Mouse (Mus musculus): ENCODE measurements around the gene Ankrd23. TPM values are rescaled to one million over a fixed set of nuclear protein-coding genes. Genes with fewer than 3 reads are reported as not detected.

Gene Ankrd23
- polyA plus RNA-seq, 1 experiment from 2014 or later = 16.6 TPM

DNA sequence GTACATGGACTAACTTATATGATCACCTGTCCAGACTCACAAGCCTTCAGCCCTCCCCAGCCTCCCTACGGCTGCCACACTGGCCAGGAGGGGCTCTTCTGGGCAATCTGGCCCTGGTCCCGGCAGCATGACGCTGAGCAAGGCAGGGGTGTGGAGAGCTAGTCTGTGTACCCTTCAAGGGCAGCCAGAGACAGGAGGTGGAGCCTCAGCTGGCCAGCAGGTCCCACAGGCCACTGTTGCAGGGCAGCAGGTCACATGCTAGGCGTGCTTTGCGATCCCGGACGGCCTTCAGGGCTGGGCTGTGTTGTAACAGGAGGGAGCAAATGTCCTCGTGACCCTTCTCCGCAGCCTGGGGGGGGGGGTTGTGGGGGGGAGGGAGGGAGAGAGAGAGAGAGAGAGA is 2.5 kb upstream of the Ankrd23 start, which contains the start of gene Gm42417:
Gm42417 (minus strand) TSS at position 244 of the 400 bp plus-strand sequence.
- WGBS = 61% methylated on average over 9 of the region's 9 CpGs
- H3K27ac ChIP-seq = no peak within 1 kb of the TSS
- no peak within 1 kb of the TSS for H3K4me2 ChIP-seq (replicated peaks)
- peaks cover 29% of the 10 kb centered on the region for H3K36me3 ChIP-seq
- H3K4me1 ChIP-seq = no peaks in the 10 kb centered on the region
- ATAC-seq (ENCODE audit: low FRiP score, low read depth) = no peak
- no peaks in the 10 kb centered on the region for H3K27me3 ChIP-seq (replicated peaks)
- H3K9ac ChIP-seq = no peak within 1 kb of the TSS
- no peak within 1 kb of the TSS for H3K4me3 ChIP-seq
- H3K9me3 ChIP-seq = no peaks in the 10 kb centered on the region

DNA sequence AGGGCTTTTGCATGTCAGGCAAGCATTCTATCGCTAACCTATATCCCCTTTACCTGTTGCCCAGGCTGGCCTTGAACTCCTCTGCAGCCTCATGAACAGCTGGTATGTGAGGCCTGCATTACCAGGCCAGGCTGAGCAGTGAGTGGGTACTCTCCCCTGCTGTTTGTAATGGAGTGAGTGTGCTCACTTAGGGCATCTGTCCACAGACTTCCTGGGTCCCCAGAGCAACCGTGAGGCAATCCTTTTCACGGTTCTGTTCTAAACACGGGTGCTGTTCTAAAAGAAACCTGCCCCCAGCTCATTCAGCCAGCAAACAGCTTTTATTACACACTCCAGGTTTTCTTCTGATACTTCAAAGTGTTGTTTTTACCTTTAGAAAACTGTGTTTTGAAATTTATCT is 2.0 kb upstream of the Ankrd23 start:
- 84% methylated on average over 4 of the region's 4 CpGs for WGBS
- Histone ChIP-seq H3K27me3 (replicated peaks) (no peaks in the 10 kb centered on the region), H3K4me2 (replicated peaks) (no peak overlapping the region), H3K27ac (no peak overlapping the region), H3K9me3 (no peaks in the 10 kb centered on the region), H3K36me3 (peaks cover 29% of the 10 kb centered on the region), H3K4me3 (no peak overlapping the region), H3K4me1 (no peaks in the 10 kb centered on the region), H3K9ac (no peak overlapping the region)
- ATAC-seq (ENCODE audit: low FRiP score, low read depth) = no peak

DNA sequence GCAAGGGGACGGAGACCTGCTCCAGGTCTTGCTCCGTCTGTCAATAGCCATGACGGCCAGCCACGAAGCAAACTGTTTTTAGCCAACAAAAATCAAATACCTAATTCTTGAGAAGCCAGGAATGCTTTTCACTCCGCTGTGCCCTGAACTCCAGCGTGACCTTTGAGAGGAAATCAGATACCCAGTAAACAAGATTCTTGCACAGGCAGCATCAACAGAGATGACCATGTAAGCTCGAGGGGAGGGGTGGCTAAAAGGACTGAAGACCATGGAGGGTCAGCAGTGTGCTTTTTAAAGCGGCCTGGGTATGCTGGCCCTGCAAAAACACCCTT is 320 bp downstream of the Ankrd23 start:
- Histone ChIP-seq H3K4me1 (no peaks in the 10 kb centered on the region), H3K27ac (no peak overlapping the region), H3K4me2 (replicated peaks) (no peak overlapping the region), H3K36me3 (peaks cover 23% of the 10 kb centered on the region), H3K9me3 (no peaks in the 10 kb centered on the region), H3K9ac (no peak overlapping the region), H3K27me3 (replicated peaks) (no peaks in the 10 kb centered on the region), H3K4me3 (no peak overlapping the region)
- 85% methylated on average over 8 of the region's 8 CpGs for WGBS
- ATAC-seq (ENCODE audit: low FRiP score, low read depth) = no peak

GRCm38 (mm10) chr1:36535477-36536396 is 946 bp downstream of the Ankrd23 start:
- H3K36me3 ChIP-seq = peaks cover 20% of the 10 kb centered on the region; the same call in 1 of the 2 replicates
- no peak overlapping the region for H3K9ac ChIP-seq
- H3K4me2 ChIP-seq (replicated peaks) = no peak overlapping the region
- H3K9me3 ChIP-seq = no peaks in the 10 kb centered on the region
- ATAC-seq (ENCODE audit: low FRiP score, low read depth) = no peak
- no peak overlapping the region for H3K4me3 ChIP-seq
- H3K27me3 ChIP-seq (replicated peaks) = no peaks in the 10 kb centered on the region
- H3K27ac ChIP-seq = no peak overlapping the region
- WGBS = 87% methylated on average over 11 of the region's 11 CpGs
- no peaks in the 10 kb centered on the region for H3K4me1 ChIP-seq

- no peak overlapping the region for H3K4me2 ChIP-seq (replicated peaks)
- no peaks in the 10 kb centered on the region for H3K9me3 ChIP-seq
- ATAC-seq (ENCODE audit: low FRiP score, low read depth) = no peak
- H3K36me3 ChIP-seq = peaks cover 18% of the 10 kb centered on the region; the same call in 1 of the 2 replicates
- WGBS = 84% methylated on average over 6 of the region's 6 CpGs
- no peak overlapping the region for H3K4me3 ChIP-seq
- no peaks in the 10 kb centered on the region for H3K27me3 ChIP-seq (replicated peaks)
- H3K9ac ChIP-seq = no peak overlapping the region
- H3K4me1 ChIP-seq = no peaks in the 10 kb centered on the region
- no peak overlapping the region for H3K27ac ChIP-seq
Observed at GRCm38 (mm10) chr1:36534595-36535058, 2.1 kb downstream of the Ankrd23 start.

DNA sequence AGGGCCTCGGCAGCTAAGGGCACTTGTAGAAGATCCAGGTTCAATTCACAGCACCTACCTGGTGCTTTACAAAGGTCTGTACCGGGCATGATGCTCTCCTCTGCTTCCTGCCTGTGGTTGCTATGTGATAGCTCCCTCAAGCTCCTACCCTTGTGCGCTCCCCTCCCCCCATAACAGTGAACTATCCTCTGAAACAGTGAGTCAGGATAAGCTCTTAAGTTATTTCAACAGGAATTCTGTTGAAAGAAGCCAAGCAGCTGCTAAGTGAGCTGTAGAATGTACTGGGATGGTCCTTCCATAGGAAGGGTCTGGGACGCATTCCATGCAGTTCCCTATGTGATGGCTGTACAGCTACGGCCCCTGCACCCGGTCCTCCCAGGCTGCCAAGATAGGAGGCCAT is 3.1 kb downstream of the Ankrd23 start:
- Histone ChIP-seq H3K4me3 (no peak overlapping the region), H3K4me2 (replicated peaks) (no peak overlapping the region), H3K27me3 (replicated peaks) (no peaks in the 10 kb centered on the region), H3K9me3 (no peaks in the 10 kb centered on the region), H3K4me1 (no peaks in the 10 kb centered on the region), H3K9ac (no peak overlapping the region), H3K36me3 (peaks cover 10% of the 10 kb centered on the region; the same call in 1 of the 2 replicates), H3K27ac (no peak overlapping the region)
- 86% methylated on average over 6 of the region's 6 CpGs for WGBS
- no peak for ATAC-seq (ENCODE audit: low FRiP score, low read depth)

DNA sequence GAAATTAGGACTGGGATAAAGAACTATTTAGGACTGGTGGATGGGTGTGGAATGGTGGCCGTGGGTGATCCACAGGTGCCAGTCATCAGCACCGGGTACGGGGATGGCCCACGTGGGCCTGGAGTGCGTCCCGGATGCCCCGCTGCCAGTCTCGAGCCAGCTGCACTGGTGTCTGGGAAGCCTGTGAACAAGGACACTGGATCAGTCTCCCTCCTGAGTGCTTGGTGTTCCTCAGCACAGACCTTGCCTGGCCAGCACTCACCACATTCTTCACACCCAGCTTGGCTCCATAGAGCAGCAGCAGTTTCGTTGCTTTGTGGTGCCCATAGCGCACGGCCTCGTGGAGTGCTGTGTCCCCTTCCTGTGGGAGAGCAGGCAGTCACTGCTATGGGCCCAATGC is 5.2 kb downstream of the Ankrd23 start:
- Histone ChIP-seq H3K4me1 (no peaks in the 10 kb centered on the region), H3K27ac (no peak overlapping the region), H3K27me3 (replicated peaks) (no peaks in the 10 kb centered on the region), H3K36me3 (peaks cover 16% of the 10 kb centered on the region), H3K9ac (no peak overlapping the region), H3K9me3 (no peaks in the 10 kb centered on the region), H3K4me3 (no peak overlapping the region), H3K4me2 (replicated peaks) (no peak overlapping the region)
- ATAC-seq (ENCODE audit: low FRiP score, low read depth) = no peak
- 93% methylated on average over 12 of the region's 12 CpGs for WGBS

DNA sequence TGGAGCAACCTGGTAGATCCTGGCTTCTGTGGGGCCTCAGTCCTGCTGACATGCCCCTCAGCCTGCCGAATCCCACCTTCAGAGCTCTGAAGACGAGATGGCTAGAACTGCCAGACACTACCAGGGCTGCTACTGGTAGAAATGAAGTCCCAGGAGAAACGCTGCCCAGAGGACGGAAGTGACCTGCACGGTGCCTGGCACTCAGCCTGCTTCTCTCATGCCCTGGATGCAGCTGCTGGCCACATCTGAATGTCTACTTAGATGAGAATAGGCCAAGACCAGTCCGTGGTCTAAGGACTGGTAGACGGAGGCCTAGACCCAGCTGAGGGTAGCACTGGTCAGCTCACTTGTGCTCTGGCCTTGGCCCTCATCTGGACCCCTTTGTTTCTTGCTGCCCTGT is 5.7 kb downstream of the Ankrd23 start:
- H3K27ac ChIP-seq = no peak overlapping the region
- no peaks in the 10 kb centered on the region for H3K9me3 ChIP-seq
- peaks cover 17% of the 10 kb centered on the region for H3K36me3 ChIP-seq
- H3K4me3 ChIP-seq = no peak overlapping the region
- no peaks in the 10 kb centered on the region for H3K27me3 ChIP-seq (replicated peaks)
- WGBS = 91% methylated on average over 7 of the region's 7 CpGs
- no peak overlapping the region for H3K4me2 ChIP-seq (replicated peaks)
- H3K9ac ChIP-seq = no peak overlapping the region
- H3K4me1 ChIP-seq = no peaks in the 10 kb centered on the region
- no peak for ATAC-seq (ENCODE audit: low FRiP score, low read depth)

DNA sequence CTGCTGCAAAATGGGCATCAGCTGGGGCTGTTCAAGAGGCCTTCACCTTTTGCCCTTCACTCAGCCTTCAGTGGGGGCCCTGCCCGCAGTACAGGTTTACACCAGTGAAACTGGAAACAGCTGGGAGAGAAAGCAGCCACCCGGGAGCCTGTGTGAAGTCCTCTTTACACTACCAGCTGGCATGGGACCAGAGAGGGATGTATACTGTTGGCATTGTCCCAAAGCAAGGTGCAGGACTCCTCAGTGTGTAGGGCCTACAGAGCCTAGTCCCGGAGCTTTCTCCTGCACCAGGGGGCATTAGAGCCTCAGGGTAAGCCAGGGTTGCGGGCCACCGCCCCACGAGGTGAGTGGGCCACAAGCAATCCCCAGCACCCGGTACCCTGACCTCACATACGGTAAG is 6.2 kb downstream of the Ankrd23 start:
- H3K27ac ChIP-seq = no peak overlapping the region
- no peak overlapping the region for H3K4me3 ChIP-seq
- H3K4me1 ChIP-seq = no peaks in the 10 kb centered on the region
- peaks cover 22% of the 10 kb centered on the region for H3K36me3 ChIP-seq
- H3K9ac ChIP-seq = no peak overlapping the region
- H3K27me3 ChIP-seq (replicated peaks) = no peaks in the 10 kb centered on the region
- WGBS = 78% methylated on average over 8 of the region's 8 CpGs
- H3K9me3 ChIP-seq = no peaks in the 10 kb centered on the region
- no peak overlapping the region for H3K4me2 ChIP-seq (replicated peaks)
- no peak for ATAC-seq (ENCODE audit: low FRiP score, low read depth)

DNA sequence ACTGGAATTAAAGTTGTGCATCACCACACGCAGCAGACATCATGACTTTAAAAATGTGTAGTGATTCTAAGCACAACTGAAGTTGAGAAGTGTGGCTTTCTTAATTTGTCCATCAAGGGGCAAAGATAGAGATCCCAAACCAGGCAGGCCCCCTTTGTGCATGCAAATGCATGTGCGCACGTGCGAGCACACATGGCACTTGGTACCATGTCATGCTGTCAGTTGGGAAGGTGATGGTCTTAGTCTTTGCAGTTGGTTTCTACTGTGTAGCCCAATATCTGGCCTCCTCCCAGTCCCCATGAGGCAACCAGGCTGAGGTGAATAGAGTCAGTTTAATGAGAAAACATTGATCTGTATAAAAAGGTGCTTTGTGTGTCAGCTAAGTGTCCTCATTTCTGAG is 6.8 kb downstream of the Ankrd23 start:
- Histone ChIP-seq H3K4me1 (no peaks in the 10 kb centered on the region), H3K4me3 (no peak overlapping the region), H3K9me3 (no peaks in the 10 kb centered on the region), H3K9ac (no peak overlapping the region), H3K27me3 (replicated peaks) (no peaks in the 10 kb centered on the region), H3K27ac (no peak overlapping the region), H3K36me3 (peaks cover 28% of the 10 kb centered on the region), H3K4me2 (replicated peaks) (no peak overlapping the region)
- 92% methylated on average over 4 of the region's 4 CpGs for WGBS
- no peak for ATAC-seq (ENCODE audit: low FRiP score, low read depth)

DNA sequence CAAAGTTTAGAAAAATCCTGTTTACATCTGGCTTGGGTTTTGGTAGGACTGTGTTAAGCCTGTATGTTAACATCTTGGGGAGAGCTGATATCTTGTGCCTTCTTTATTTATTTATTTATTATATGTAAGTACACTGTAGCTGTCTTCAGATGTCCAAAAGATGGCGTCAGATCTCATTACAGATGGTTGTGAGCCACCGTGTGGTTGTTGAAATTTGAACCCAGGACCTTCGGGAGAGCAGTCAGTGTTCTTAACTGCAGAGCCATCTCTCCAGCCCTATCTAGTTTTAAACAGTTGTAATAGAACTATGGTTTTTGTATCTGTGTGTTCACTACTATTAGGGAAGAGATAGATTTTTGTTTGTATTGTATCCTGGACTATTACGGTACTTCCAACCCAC is 7.4 kb downstream of the Ankrd23 start:
- WGBS = 92% methylated on average over 4 of the region's 4 CpGs
- Histone ChIP-seq H3K9me3 (no peaks in the 10 kb centered on the region), H3K36me3 (peaks cover 33% of the 10 kb centered on the region), H3K9ac (no peak overlapping the region), H3K4me1 (no peaks in the 10 kb centered on the region), H3K4me2 (replicated peaks) (no peak overlapping the region), H3K27ac (no peak overlapping the region), H3K27me3 (replicated peaks) (no peaks in the 10 kb centered on the region), H3K4me3 (no peak overlapping the region)
- ATAC-seq (ENCODE audit: low FRiP score, low read depth) = no peak

DNA sequence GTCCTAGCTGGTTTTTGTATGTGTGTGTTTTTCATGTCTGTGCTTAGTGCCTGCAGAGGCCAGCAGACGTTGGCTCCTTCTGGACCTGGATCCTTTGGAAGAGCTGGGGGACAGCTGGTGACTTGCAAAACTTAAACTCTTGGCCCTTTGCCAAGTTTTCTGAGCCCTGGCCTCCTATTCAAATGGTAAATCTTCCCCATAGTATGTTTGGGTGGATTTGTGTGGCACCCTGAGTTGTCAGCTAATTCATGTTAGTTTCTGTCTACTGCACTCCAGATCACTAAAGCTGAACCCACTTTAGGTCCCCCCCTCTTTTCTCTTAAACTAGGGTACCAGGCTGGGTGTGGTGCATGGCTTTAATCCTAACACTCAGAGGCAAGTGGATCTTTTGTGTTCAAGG is 8.3 kb downstream of the Ankrd23 start:
- H3K27me3 ChIP-seq (replicated peaks) = no peaks in the 10 kb centered on the region
- no peak overlapping the region for H3K9ac ChIP-seq
- H3K27ac ChIP-seq = no peak overlapping the region
- ATAC-seq (ENCODE audit: low FRiP score, low read depth) = peak; percentile 55
- H3K4me3 ChIP-seq = no peak overlapping the region
- 18% methylated on average over 1 of the region's 1 CpGs for WGBS
- H3K36me3 ChIP-seq = peaks cover 42% of the 10 kb centered on the region
- H3K9me3 ChIP-seq = no peaks in the 10 kb centered on the region
- H3K4me1 ChIP-seq = 0 out of 2 replicates have a peak, but pooled peaks cover 7% of the 10 kb centered on the region
- no peak overlapping the region for H3K4me2 ChIP-seq (replicated peaks)

GRCm38 (mm10) chr1:36526903-36527302 is 9.8 kb downstream of the Ankrd23 start:
- Histone ChIP-seq H3K9me3 (no peaks in the 10 kb centered on the region), H3K4me1 (peaks cover 7% of the 10 kb centered on the region; the same call in 1 of the 2 replicates), H3K4me2 (replicated peaks) (no peak overlapping the region), H3K27ac (no peak overlapping the region), H3K9ac (no peak overlapping the region), H3K36me3 (peaks cover 52% of the 10 kb centered on the region), H3K27me3 (replicated peaks) (no peaks in the 10 kb centered on the region), H3K4me3 (no peak overlapping the region)
- no peak for ATAC-seq (ENCODE audit: low FRiP score, low read depth)
- whole genome bisulfite sequencing = 92% methylated on average over 10 of the region's 10 CpGs
